Mouse (Mus musculus) heart, postnatal 0 days (tissue): ENCODE measurements around the gene Sema6d. TPM values are rescaled to one million over a fixed set of nuclear protein-coding genes. Genes with fewer than 3 reads are reported as not detected.

Experiments used
- ATAC-seq: fragments of 200-750 bp; cut with Nextera tagmentation; 2 replicates; pipeline ENCODE4 v1.8.0; 2017; ENCODE audit warnings: low read depth, moderate number of reproducible peaks, moderate library complexity; ENCODE audit not compliant: insufficient read depth
- DNase-seq: peaks from one replicate; pipeline ENCODE4 v3.0.0-alpha.2; 2016; ENCODE audit warnings: low spot score
- H3K27ac ChIP-seq: fragments of 300-500 bp; sonication (generic); 2 replicates; pipeline ENCODE4 v1.5.1; 2014; ENCODE audit warnings: low read depth, mild to moderate bottlenecking
- H3K27me3 ChIP-seq: fragments of 300-500 bp; sonication (generic); 2 replicates; pipeline ENCODE4 v1.6.1; 2014; ENCODE audit warnings: low read length, mixed read lengths; ENCODE audit not compliant: control insufficient read depth, insufficient read depth
- H3K36me3 ChIP-seq: fragments of 300-500 bp; sonication (generic); replicated peaks from 2 replicates; pipeline ENCODE4 v1.6.1; 2014; ENCODE audit warnings: low read length, mixed read lengths; ENCODE audit not compliant: control insufficient read depth, insufficient read depth
- H3K4me1 ChIP-seq: fragments of 300-500 bp; sonication (generic); 2 replicates; pipeline ENCODE4 v1.6.1; 2014; ENCODE audit warnings: antibody characterized with exemption; ENCODE audit not compliant: control insufficient read depth, insufficient read depth
- H3K4me2 ChIP-seq: fragments of 300-500 bp; sonication (generic); 2 replicates; pipeline ENCODE4 v1.6.1; 2014; ENCODE audit warnings: low read depth, mild to moderate bottlenecking, low read length, moderate library complexity
- H3K4me3 ChIP-seq: fragments of 300-500 bp; sonication (generic); 2 replicates; pipeline ENCODE4 v1.5.1; 2014; ENCODE audit warnings: low read depth, low read length
- H3K9ac ChIP-seq: fragments of 300-500 bp; sonication (generic); replicated peaks from 2 replicates; pipeline ENCODE4 v1.6.1; 2014; ENCODE audit warnings: low read depth, low read length, mixed read lengths
- H3K9me3 ChIP-seq: fragments of 300-500 bp; sonication (generic); replicated peaks from 2 replicates; pipeline ENCODE4 v1.6.1; 2016; ENCODE audit warnings: low read length; ENCODE audit not compliant: control insufficient read depth
- CTCF ChIP-seq: IDR thresholded peaks from 2 replicates; pipeline ENCODE4 v1.5.1; 2016; ENCODE audit warnings: antibody characterized with exemption, control low read depth, low read depth
- EP300 ChIP-seq: IDR thresholded peaks from 2 replicates; pipeline ENCODE4 v1.6.1; 2016; ENCODE audit warnings: antibody characterized with exemption, low read depth
- WGBS: fragments of 180-500 bp; shearing (Covaris S2); extraction: QIAGEN DNeasy Blood & Tissue Kit; methylation state at CpG from one replicate; pipeline ENCODE4 v1.1.7; 2014; 5-methylcytosine and 5-hydroxymethylcytosine counted together
- polyA plus RNA-seq: library from polyadenylated mRNA; unstranded; fragments of >200 nt; fragmentation: Nextera tagmentation; extraction: Ambion mirVana; gene quantifications from 2 replicates; pipeline ENCODE4 v1.2.1, GENCODE M21; 2015
- total RNA-seq: library from RNA; depleted of rRNA; stranded (reverse); fragments of >200 nt; gene quantifications from 2 replicates; pipeline ENCODE4 v1.2.3, GENCODE M21; 2014; ENCODE audit warnings: low replicate concordance

Sema6d gene
- total and polyA plus RNA-seq, 2 experiments from 2014 or later = 8.7 to 28.8 TPM

- no peak overlapping the region for H3K27ac ChIP-seq
- TF ChIP-seq EP300 (no peak), CTCF (no peak)
- H3K9me3 ChIP-seq = no peaks in the 10 kb centered on the region
- H3K9ac ChIP-seq = no peak overlapping the region
- no peak overlapping the region for H3K4me2 ChIP-seq
- H3K36me3 ChIP-seq = no peaks in the 10 kb centered on the region
- 57% methylated on average over 3 of the region's 3 CpGs for WGBS
- DNase-seq = no peak
- ATAC-seq = no peak
- peaks cover 8% of the 10 kb centered on the region; the same call in 1 of the 2 replicates for H3K4me1 ChIP-seq
- no peak overlapping the region for H3K4me3 ChIP-seq
- H3K27me3 ChIP-seq = no peaks in the 10 kb centered on the region
Measured at GRCm38 (mm10) chr2:124550315-124550714, 460.5 kb downstream of the Sema6d start.

GRCm38 (mm10) chr2:124554751-124555415 is 465.1 kb downstream of the Sema6d start:
- TF ChIP-seq EP300 = peak; percentile 64; the same call in 1 of the 2 replicates
- TF ChIP-seq CTCF = no peak
- no peak overlapping the region for H3K9ac ChIP-seq
- WGBS = 41% methylated on average over 1 of the region's 1 CpGs
- H3K36me3 ChIP-seq = no peaks in the 10 kb centered on the region
- H3K4me3 ChIP-seq = no peak overlapping the region
- ATAC-seq (peak; percentile 51), DNase-seq (peak; percentile 26)
- no peaks in the 10 kb centered on the region for H3K27me3 ChIP-seq
- peaks cover 8% of the 10 kb centered on the region; the same call in 1 of the 2 replicates for H3K4me1 ChIP-seq
- no peak overlapping the region for H3K4me2 ChIP-seq
- H3K27ac ChIP-seq = peak overlapping the region; percentile 73
- H3K9me3 ChIP-seq = no peaks in the 10 kb centered on the region

- Histone ChIP-seq H3K4me2 (no peak overlapping the region), H3K4me1 (peaks cover 8% of the 10 kb centered on the region; the same call in 1 of the 2 replicates), H3K4me3 (no peak overlapping the region), H3K36me3 (no peaks in the 10 kb centered on the region), H3K9me3 (no peaks in the 10 kb centered on the region), H3K27ac (no peak overlapping the region), H3K27me3 (no peaks in the 10 kb centered on the region), H3K9ac (no peak overlapping the region)
- no peak for DNase-seq
- 58% methylated on average over 5 of the region's 5 CpGs for WGBS
- no peak for TF ChIP-seq CTCF
- TF ChIP-seq EP300 = no peak
- ATAC-seq = no peak
Measured at GRCm38 (mm10) chr2:124556861-124557499, 467.2 kb downstream of the Sema6d start.

- H3K27ac ChIP-seq = no peak overlapping the region
- H3K36me3 ChIP-seq = no peaks in the 10 kb centered on the region
- H3K9me3 ChIP-seq = no peaks in the 10 kb centered on the region
- H3K27me3 ChIP-seq = no peaks in the 10 kb centered on the region
- no peak for ATAC-seq
- TF ChIP-seq EP300 (no peak), CTCF (no peak)
- H3K4me1 ChIP-seq = peaks cover 8% of the 10 kb centered on the region; the same call in 1 of the 2 replicates
- no peak for DNase-seq
- H3K4me2 ChIP-seq = no peak overlapping the region
- no peak overlapping the region for H3K4me3 ChIP-seq
- no peak overlapping the region for H3K9ac ChIP-seq
- 87% methylated on average over 7 of the region's 7 CpGs for WGBS
Measured at GRCm38 (mm10) chr2:124558021-124558420, 468.3 kb downstream of the Sema6d start.

- H3K36me3 ChIP-seq = no peaks in the 10 kb centered on the region
- ATAC-seq (no peak), DNase-seq (no peak)
- TF ChIP-seq CTCF (no peak), EP300 (no peak)
- H3K9ac ChIP-seq = no peak overlapping the region
- H3K27me3 ChIP-seq = no peaks in the 10 kb centered on the region
- no peak overlapping the region for H3K4me2 ChIP-seq
- no peaks in the 10 kb centered on the region for H3K4me1 ChIP-seq
- H3K9me3 ChIP-seq = no peaks in the 10 kb centered on the region
- no peak overlapping the region for H3K27ac ChIP-seq
- WGBS = 71% methylated on average over 5 of the region's 5 CpGs
- H3K4me3 ChIP-seq = no peak overlapping the region
Measured at GRCm38 (mm10) chr2:124561668-124562067, 471.9 kb downstream of the Sema6d start.
